Mouse (Mus musculus) heart, embryonic 16.5 days (tissue): ENCODE measurements at regions not wholly inside any gene's neighbourhood (a gene's known extent, or its start where the extent isn't known, plus 50 kb on each side); places are given as distances from the start of the nearest gene placed in this dataset.

Experiments used
- ATAC-seq: fragments of 200-750 bp; cut with Nextera tagmentation; replicated peaks from 2 replicates; pipeline ENCODE4 v1.8.0; 2017; ENCODE audit warnings: moderate number of reproducible peaks; ENCODE audit not compliant: insufficient read depth, low FRiP score; ENCODE audit errors: extremely low read depth
- H3K27ac ChIP-seq: fragments of 300-500 bp; sonication (generic); 2 replicates; pipeline ENCODE4 v1.5.1; 2014; ENCODE audit warnings: mild to moderate bottlenecking, low read length, control low read depth, moderate library complexity
- H3K27me3 ChIP-seq: fragments of 300-500 bp; sonication (generic); 2 replicates; pipeline ENCODE4 v1.6.1; 2014; ENCODE audit warnings: low read length, mixed read lengths; ENCODE audit not compliant: control insufficient read depth, insufficient read depth
- H3K36me3 ChIP-seq: fragments of 300-500 bp; sonication (generic); 2 replicates; pipeline ENCODE4 v1.6.1; 2014; ENCODE audit not compliant: control insufficient read depth, insufficient read depth
- H3K4me1 ChIP-seq: fragments of 300-500 bp; sonication (generic); 2 replicates; pipeline ENCODE4 v1.6.1; 2014; ENCODE audit warnings: low read length, mixed read lengths; ENCODE audit not compliant: control insufficient read depth, insufficient read depth
- H3K4me2 ChIP-seq: fragments of 300-500 bp; sonication (generic); 2 replicates; pipeline ENCODE4 v1.6.1; 2014; ENCODE audit warnings: low read depth, mild to moderate bottlenecking, control low read depth, low read length
- H3K4me3 ChIP-seq: fragments of 300-500 bp; sonication (generic); 2 replicates; pipeline ENCODE4 v1.5.1; 2014; ENCODE audit warnings: mild to moderate bottlenecking, control low read depth, low read length
- H3K9ac ChIP-seq: fragments of 300-500 bp; sonication (generic); 2 replicates; pipeline ENCODE4 v1.6.1; 2014; ENCODE audit warnings: low read length, control low read depth
- H3K9me3 ChIP-seq: fragments of 300-500 bp; sonication (generic); replicated peaks from 2 replicates; pipeline ENCODE4 v1.6.1; 2016; ENCODE audit warnings: low read length; ENCODE audit not compliant: control insufficient read depth
- WGBS: fragments of 180-500 bp; shearing (Covaris S2); extraction: QIAGEN DNeasy Blood & Tissue Kit; methylation state at CpG from one replicate; pipeline ENCODE4 v1.1.7; 2014; 5-methylcytosine and 5-hydroxymethylcytosine counted together

- ATAC-seq = no peak
- Histone ChIP-seq H3K9ac (no peak overlapping the region), H3K4me1 (0 out of 2 replicates have a peak, but pooled peaks cover 3% of the 10 kb centered on the region), H3K4me3 (no peak overlapping the region), H3K9me3 (no peaks in the 10 kb centered on the region), H3K4me2 (no peak overlapping the region), H3K27ac (no peak overlapping the region), H3K27me3 (no peaks in the 10 kb centered on the region), H3K36me3 (no peaks in the 10 kb centered on the region)
- WGBS = 52% methylated on average over 7 of the region's 7 CpGs
These were observed 165.4 kb downstream of the Cd47 start for GRCm38 (mm10) chr16:49965528-49966250.

GRCm38 (mm10) chr16:49966251-49966588 lies 165.9 kb downstream of the Cd47 start:
- 67% methylated on average over 2 of the region's 2 CpGs for WGBS
- Histone ChIP-seq H3K27ac (no peak overlapping the region), H3K27me3 (no peaks in the 10 kb centered on the region), H3K9ac (no peak overlapping the region), H3K4me2 (no peak overlapping the region), H3K9me3 (no peaks in the 10 kb centered on the region), H3K36me3 (no peaks in the 10 kb centered on the region), H3K4me3 (no peak overlapping the region), H3K4me1 (0 out of 2 replicates have a peak, but pooled peaks cover 3% of the 10 kb centered on the region)
- ATAC-seq = no peak

- H3K9me3 ChIP-seq = no peaks in the 10 kb centered on the region
- 84% methylated on average over 7 of the region's 7 CpGs for WGBS
- H3K4me2 ChIP-seq = no peak overlapping the region
- H3K36me3 ChIP-seq = no peaks in the 10 kb centered on the region
- no peak overlapping the region for H3K9ac ChIP-seq
- no peak for ATAC-seq
- no peaks in the 10 kb centered on the region for H3K27me3 ChIP-seq
- H3K27ac ChIP-seq = no peak overlapping the region
- no peak overlapping the region for H3K4me3 ChIP-seq
- H3K4me1 ChIP-seq = 0 out of 2 replicates have a peak, but pooled peaks cover 3% of the 10 kb centered on the region
These were observed 166.8 kb downstream of the Cd47 start for GRCm38 (mm10) chr16:49967110-49967509.

- H3K27ac ChIP-seq = no peak overlapping the region
- no peak overlapping the region for H3K9ac ChIP-seq
- no peaks in the 10 kb centered on the region for H3K9me3 ChIP-seq
- no peaks in the 10 kb centered on the region for H3K36me3 ChIP-seq
- WGBS = 53% methylated on average over 4 of the region's 4 CpGs
- H3K4me2 ChIP-seq = no peak overlapping the region
- H3K27me3 ChIP-seq = no peaks in the 10 kb centered on the region
- no peak overlapping the region for H3K4me3 ChIP-seq
- H3K4me1 ChIP-seq = 0 out of 2 replicates have a peak, but pooled peaks cover 3% of the 10 kb centered on the region
- no peak for ATAC-seq
These were observed 168.0 kb downstream of the Cd47 start for GRCm38 (mm10) chr16:49968291-49968870.

GRCm38 (mm10) chr16:49969035-49969434 lies 168.7 kb downstream of the Cd47 start:
- Histone ChIP-seq H3K4me3 (no peak overlapping the region), H3K9ac (no peak overlapping the region), H3K36me3 (no peaks in the 10 kb centered on the region), H3K27ac (no peak overlapping the region), H3K27me3 (no peaks in the 10 kb centered on the region), H3K4me2 (no peak overlapping the region), H3K9me3 (no peaks in the 10 kb centered on the region), H3K4me1 (0 out of 2 replicates have a peak, but pooled peaks cover 3% of the 10 kb centered on the region)
- ATAC-seq = no peak
- 91% methylated on average over 4 of the region's 4 CpGs for WGBS

- Histone ChIP-seq H3K4me1 (0 out of 2 replicates have a peak, but pooled peaks cover 3% of the 10 kb centered on the region), H3K27me3 (no peaks in the 10 kb centered on the region), H3K4me3 (no peak overlapping the region), H3K9me3 (no peaks in the 10 kb centered on the region), H3K9ac (no peak overlapping the region), H3K27ac (no peak overlapping the region), H3K36me3 (no peaks in the 10 kb centered on the region), H3K4me2 (no peak overlapping the region)
- WGBS = 93% methylated on average over 2 of the region's 2 CpGs
- ATAC-seq = no peak
These were observed 169.5 kb downstream of the Cd47 start for GRCm38 (mm10) chr16:49969693-49970296.

GRCm38 (mm10) chr16:49970297-49970804 lies 170.0 kb downstream of the Cd47 start:
- Histone ChIP-seq H3K9ac (no peak overlapping the region), H3K27me3 (no peaks in the 10 kb centered on the region), H3K27ac (no peak overlapping the region)

GRCm38 (mm10) chr16:49971141-49971555 lies 170.8 kb downstream of the Cd47 start:
- Histone ChIP-seq H3K4me2 (no peak overlapping the region), H3K27ac (no peak overlapping the region), H3K4me1 (no peaks in the 10 kb centered on the region), H3K4me3 (no peak overlapping the region), H3K9me3 (no peaks in the 10 kb centered on the region), H3K9ac (no peak overlapping the region), H3K27me3 (no peaks in the 10 kb centered on the region), H3K36me3 (no peaks in the 10 kb centered on the region)
- ATAC-seq = no peak
- 82% methylated on average over 3 of the region's 3 CpGs for WGBS

More at GRCm38 (mm10) chr16:49970297-49970804, 170.0 kb downstream of the Cd47 start:
- 0 out of 2 replicates have a peak, but pooled peaks cover 3% of the 10 kb centered on the region for H3K4me1 ChIP-seq
- ATAC-seq = no peak
- no peaks in the 10 kb centered on the region for H3K36me3 ChIP-seq
- H3K4me2 ChIP-seq = no peak overlapping the region
- 65% methylated on average over 2 of the region's 2 CpGs for WGBS
- H3K4me3 ChIP-seq = no peak overlapping the region
- no peaks in the 10 kb centered on the region for H3K9me3 ChIP-seq

GRCm38 (mm10) chr16:49977276-49977675 lies 176.9 kb downstream of the Cd47 start:
- Histone ChIP-seq H3K9ac (no peak overlapping the region), H3K27me3 (no peaks in the 10 kb centered on the region), H3K4me1 (no peaks in the 10 kb centered on the region), H3K9me3 (no peaks in the 10 kb centered on the region), H3K4me3 (no peak overlapping the region), H3K27ac (no peak overlapping the region), H3K4me2 (no peak overlapping the region), H3K36me3 (no peaks in the 10 kb centered on the region)
- no peak for ATAC-seq
- WGBS = 73% methylated on average over 2 of the region's 2 CpGs
